Mouse (Mus musculus) spleen, postnatal 36 days (tissue): Measurements from ENCODE around the gene Zfp775.
A peak's percentile ranks its signal among the peaks of the same experiment; 100 is the strongest.

Experiments
- DNase-seq, 2 experiments: peaks; one replicate each; pipeline ENCODE4 v3.0.0; 2022; ENCODE audit warnings: low spot score in 2 of 2, mixed read lengths in 1 of 2

Gene Zfp775

GRCm38 (mm10) chr6:48601271-48602079 lies at the start of gene Zfp775:
TSS of gene Zfp775 (plus strand) at chr6:48602063.
- DNase-seq, result peak; percentile 93 to 94

GRCm38 (mm10) chr6:48552918-48553317 lies 48.9 kb upstream of the Zfp775 start:
- DNase-seq, result peak; percentile 24 to 36

- no peak for DNase-seq
These were observed 48.0 kb upstream of the Zfp775 start for GRCm38 (mm10) chr6:48553819-48554218.

GRCm38 (mm10) chr6:48554280-48555103 lies 47.4 kb upstream of the Zfp775 start, which contains the start of gene Lrrc61:
TSS of gene Lrrc61 (plus strand) at chr6:48554796.
- peak; percentile 86 to 90 for DNase-seq

DNA sequence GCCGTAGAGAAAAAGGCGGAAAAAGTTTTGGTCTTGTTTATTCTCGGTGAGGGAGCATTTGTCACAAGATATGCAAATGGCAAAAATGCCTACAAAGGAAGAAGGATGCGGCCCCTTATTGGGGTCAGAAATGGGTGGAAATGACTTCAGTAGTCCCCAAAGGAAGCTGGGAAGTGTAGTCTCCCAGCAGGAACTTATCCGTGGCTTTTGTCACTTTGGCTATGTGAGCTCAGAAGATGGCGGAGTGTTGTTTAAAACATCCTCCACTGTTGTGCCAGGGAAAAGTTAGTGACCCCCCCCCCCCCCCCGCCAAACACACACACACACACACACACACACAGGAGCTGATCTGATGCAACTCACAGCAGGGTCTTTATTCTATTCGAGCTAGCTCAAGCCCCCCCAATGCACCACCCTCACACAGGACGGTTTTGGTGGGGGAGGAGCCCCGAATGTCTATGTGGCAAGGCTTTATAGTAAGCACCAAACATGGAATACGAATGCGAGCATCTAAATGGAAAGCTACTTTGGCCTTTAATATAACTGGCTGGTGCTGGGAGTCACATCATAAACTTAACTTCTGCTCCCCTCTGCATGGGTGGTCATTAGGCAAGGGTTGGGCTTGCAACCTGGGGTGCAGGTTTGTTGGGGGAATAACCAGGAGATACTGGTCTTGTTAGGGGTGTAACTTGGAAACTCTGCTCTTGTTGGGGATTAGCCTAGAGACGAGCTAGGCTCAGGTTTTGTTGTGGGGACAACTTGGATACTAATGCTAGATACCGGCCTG lies 46.6 kb upstream of the Zfp775 start:
- DNase-seq, result peak; percentile 41 to 51

DNA sequence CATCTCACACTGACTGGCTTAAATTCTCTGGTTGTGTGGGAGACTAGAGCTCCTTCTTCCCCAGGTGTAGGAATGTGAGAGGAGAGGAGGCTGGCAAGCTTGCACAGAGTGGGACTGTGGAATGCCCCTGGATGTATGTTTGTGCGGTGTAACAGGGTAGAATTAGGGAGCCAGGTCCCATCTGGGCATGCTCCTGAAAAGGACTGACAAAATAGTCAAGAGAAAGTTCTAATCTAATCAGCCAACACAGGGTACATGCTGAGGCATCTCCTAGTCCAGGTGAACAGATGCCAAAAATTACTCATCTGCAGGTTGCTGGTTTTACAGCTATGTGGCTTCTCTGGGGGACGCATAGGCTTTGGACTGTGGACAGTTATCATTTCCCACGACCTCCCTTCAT lies 45.9 kb upstream of the Zfp775 start:
- DNase-seq, result no peak

DNA sequence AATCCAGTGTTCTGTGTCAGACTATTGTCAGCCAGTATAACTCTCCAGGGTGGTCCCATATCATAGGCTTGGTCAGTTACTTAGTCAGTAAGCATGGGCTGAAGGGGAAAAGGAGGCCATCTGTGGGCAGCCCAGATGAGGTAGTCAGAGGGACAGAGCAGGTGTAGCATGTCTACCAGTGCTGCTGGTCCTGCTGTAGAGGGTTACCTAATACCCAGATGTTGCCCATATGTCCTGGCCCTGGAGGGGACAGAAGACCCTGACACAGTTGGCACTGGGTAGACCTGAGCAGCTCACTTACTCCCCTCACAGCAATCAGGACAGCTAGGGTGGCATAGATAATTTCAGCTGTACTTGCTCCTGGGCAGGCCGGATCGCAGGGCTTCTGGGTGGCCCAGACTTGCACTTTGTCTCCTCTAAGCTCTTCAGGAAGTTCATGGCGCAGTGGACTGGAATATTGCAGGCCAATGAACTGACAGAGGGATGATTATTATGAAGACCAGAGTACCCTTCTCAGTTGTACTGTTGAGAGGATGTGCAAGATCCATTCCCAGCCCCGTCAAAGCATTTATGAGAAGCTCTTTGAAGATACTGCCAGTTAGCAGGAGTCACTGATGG lies 36.1 kb upstream of the Zfp775 start:
- DNase-seq, result no peak

GRCm38 (mm10) chr6:48566312-48566711 lies 35.6 kb upstream of the Zfp775 start:
- DNase-seq, result no peak

GRCm38 (mm10) chr6:48568036-48568984 lies 33.6 kb upstream of the Zfp775 start:
- DNase-seq, result no peak

DNA sequence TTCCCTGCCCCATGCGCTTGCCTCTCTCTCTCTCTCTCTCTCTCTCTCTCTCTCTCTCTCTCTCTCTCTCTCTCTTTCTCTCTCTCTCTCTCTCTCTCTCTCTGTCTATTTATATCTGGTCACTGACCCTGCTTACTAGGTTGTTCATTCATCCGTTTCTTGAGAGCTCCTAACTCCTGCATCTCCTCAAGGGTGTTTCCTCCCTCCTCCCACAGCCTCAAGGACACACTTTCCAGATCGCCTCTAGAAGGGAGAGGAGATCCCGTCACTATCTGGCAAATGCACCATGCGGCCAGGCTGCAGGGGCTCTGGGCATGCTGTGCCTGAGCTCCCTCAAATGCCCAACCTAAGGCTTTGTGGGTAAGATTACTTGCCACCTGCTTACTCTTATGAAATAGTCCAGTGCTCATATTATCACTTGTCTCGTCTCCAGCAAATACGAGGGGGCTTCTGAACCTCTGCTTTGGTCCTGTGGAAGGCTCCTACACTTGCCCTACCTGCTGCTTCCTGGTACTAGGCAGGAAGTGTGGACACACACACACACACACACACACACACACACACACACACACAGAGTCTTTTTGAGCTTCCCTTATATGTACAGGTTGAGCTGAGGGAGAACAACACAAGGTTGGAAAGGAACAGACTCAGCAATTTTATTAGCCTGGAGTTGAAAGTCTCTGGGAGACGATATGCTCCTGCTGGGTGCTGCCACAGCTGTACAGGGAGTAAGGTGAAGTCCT lies 32.6 kb upstream of the Zfp775 start:
- no peak for DNase-seq

DNA sequence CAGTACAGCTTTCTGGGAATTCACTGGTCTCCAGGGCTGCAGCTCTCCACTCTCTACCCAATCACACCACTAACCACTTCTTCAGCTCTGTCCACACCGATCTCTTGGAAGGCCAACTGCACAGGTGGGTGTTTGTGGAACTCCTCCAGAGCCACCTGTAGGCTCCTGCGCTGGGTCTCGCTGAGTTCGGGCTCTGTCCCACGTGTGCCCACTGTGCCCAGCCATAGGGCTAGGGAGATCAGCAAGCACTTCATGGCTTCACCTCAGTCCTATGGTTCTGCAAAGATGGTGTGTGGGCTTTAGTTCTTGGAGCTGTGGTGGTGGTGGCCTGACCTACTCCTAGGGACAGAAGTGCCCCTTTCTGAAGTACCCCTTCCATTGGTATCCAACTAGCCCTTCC lies 29.8 kb upstream of the Zfp775 start:
- no peak for DNase-seq

- DNase-seq, result no peak
These were observed 29.2 kb upstream of the Zfp775 start, which contains the start of gene Rarres2 for GRCm38 (mm10) chr6:48572572-48573061. TSS of gene Rarres2 (minus strand) at chr6:48572789.

- DNase-seq, result no peak
These were observed 28.6 kb upstream of the Zfp775 start for GRCm38 (mm10) chr6:48573280-48573679.

- no peak for DNase-seq
These were observed 27.9 kb upstream of the Zfp775 start for GRCm38 (mm10) chr6:48573981-48574380.

- no peak for DNase-seq
These were observed 23.1 kb upstream of the Zfp775 start for GRCm38 (mm10) chr6:48578736-48579135.

- no peak for DNase-seq
These were observed 22.6 kb upstream of the Zfp775 start for GRCm38 (mm10) chr6:48579215-48579648.

- no peak for DNase-seq
These were observed 20.6 kb upstream of the Zfp775 start for GRCm38 (mm10) chr6:48581257-48581656.

- DNase-seq, result peak in 1 of 2 experiments; percentile 28
These were observed 19.8 kb upstream of the Zfp775 start for GRCm38 (mm10) chr6:48582037-48582436.

DNA sequence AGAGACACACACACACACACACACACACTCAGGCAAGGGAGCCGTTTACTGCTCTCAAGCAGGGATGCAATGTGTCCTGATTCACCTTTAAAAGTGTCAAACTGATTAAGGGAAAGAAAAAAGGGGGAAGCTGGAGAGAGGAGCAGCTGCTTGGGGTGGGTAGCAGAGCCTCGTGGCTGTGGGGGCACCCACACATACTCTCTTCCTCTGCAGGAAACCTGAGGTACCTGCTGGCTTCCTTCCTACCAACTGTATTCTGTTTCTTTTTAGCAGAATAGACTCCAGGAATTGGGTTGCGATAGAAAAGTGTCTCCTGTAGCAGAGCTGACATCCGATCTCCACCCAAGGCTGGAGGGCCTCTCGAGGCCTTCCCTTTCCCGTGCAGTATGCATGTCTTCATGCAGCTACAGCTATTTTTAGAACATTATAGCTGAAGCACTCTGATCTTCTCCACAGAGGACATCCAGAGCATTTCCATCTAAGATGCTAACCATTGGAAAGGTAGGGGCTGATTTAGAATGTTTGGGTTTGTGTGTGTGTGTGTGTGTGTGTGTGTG lies 12.6 kb upstream of the Zfp775 start, which contains the start of gene Gm45021:
Gene Gm45021 (plus strand): TSS at position 417 of the 557 bp plus-strand sequence.
- no peak for DNase-seq
